Mouse (Mus musculus): ENCODE results near the gene Prom1.

- TF ChIP-seq POLR2A (IDR thresholded peaks at IDR 0.05; ENCODE audit: extremely low read depth, insufficient read depth, low read length) (no peak), CTCF (IDR thresholded peaks at IDR 0.05; ENCODE audit: extremely low read depth, insufficient read depth, low read length) (no peak)
Observed at GRCm38 (mm10) chr5:44104686-44105085, 2.9 kb upstream of the Prom1 start.

All from cortical plate, adult 2 months (tissue).